16 mouse cellular contexts compared by ENCODE assay signal in the genomic region with DNA sequence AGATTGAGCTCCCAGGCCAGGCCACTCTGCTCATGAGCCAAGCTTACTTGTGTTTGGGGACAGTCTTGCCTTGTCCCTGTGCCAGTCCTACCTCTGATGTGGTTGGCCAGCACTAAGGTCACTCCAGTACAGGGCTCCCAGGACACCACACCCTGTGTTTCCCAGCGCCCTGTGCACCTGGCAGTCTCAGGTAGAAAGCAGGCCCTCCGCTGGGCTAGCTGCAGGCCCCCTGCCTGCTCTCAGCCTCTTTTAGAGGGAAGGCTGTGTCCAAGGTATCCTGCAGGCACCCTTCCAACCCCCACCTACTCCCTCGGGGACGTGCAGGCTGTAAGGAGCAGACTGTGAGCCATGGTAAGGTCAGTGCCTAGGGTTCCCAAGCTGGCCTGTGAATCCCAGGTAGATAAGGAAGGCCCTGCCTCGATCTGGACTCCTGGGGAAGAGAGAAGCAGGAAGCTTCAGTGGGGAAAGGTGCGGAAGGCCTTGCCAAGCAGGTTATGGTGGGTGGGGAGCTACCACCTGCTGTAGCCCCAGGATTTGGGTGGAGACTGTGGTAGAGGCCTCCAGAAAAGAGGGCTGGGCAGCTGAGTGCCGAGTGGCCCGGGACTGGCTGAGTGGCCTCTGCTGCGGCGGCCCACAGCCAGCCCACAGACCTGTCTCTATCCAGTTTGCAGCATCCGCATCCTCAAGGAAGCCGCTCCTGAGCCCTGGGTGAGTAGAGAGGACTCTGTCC. TPM values are rescaled to one million over a fixed set of nuclear protein-coding genes. Genes with fewer than 3 reads are reported as not detected.
DNase-seq lines count a peak whose midpoint lies in the region; ATAC-seq lines count a peak whose summit lies in the region.
"Had no signal": no experiment of that assay in that cellular context is flagged by ENCODE, and none has a peak within 500 bp of the region (broad histone marks: within the 10 kb centered on the region; RNA-seq: fewer than 3 reads in every experiment).

No protein-coding gene starts in this region.

- no peak overlapping the region for H3K4me3 ChIP-seq in heart, embryonic 12.5 days
- no peak overlapping the region for H3K4me3 ChIP-seq in lung, embryonic 16.5 days (ENCODE audit: low read length)
- H3K4me3 ChIP-seq in intestine, embryonic 16.5 days (ENCODE audit: low read length), result peak overlapping the region; percentile 31
- H3K4me3 ChIP-seq in stomach, embryonic 14.5 days (ENCODE audit: low read depth, low read length), result no peak overlapping the region
- H3K4me3 ChIP-seq: left cerebral cortex, adult 2 months; liver, embryonic 13.5 days; midbrain, embryonic 12.5 days had no signal

- 0 out of 2 replicates have a peak, but pooled peaks have one; percentile 10 for ATAC-seq in heart, embryonic 12.5 days (ENCODE audit: insufficient number of reproducible peaks, low FRiP score)
- peak; percentile 69 for ATAC-seq in lung, embryonic 16.5 days (ENCODE audit: low read depth)
- peak; percentile 84 for ATAC-seq in intestine, embryonic 16.5 days
- peak; percentile 76 for ATAC-seq in stomach, embryonic 14.5 days (ENCODE audit: insufficient number of reproducible peaks, insufficient read depth, low FRiP score, low read depth)

- H3K9me3 ChIP-seq in heart, embryonic 12.5 days (replicated peaks), result no peaks in the 10 kb centered on the region
- no peaks in the 10 kb centered on the region for H3K9me3 ChIP-seq in lung, embryonic 16.5 days (ENCODE audit: control insufficient read depth, low read length)
- H3K9me3 ChIP-seq in intestine, embryonic 16.5 days (ENCODE audit: control insufficient read depth, low read length), result no peaks in the 10 kb centered on the region
- H3K9me3 ChIP-seq in stomach, embryonic 14.5 days (ENCODE audit: control insufficient read depth, low read depth, low read length), result no peaks in the 10 kb centered on the region
- H3K9me3 ChIP-seq: liver, embryonic 13.5 days; midbrain, embryonic 12.5 days had no signal

- intact Hi-C loops in heart, postnatal 25 days (cut with DNase I), result loop anchor here (5.0 kb wide), 1 partner anchor 34 kb away; no protein-coding TSS in a partner anchor

- no peak overlapping the region for H3K4me2 ChIP-seq in heart, embryonic 12.5 days
- no peak overlapping the region for H3K4me2 ChIP-seq in lung, embryonic 16.5 days (ENCODE audit: low read depth, low read length)
- peak overlapping the region; percentile 43 for H3K4me2 ChIP-seq in intestine, embryonic 16.5 days (ENCODE audit: low read depth, low read length)
- peak overlapping the region; percentile 26 for H3K4me2 ChIP-seq in stomach, embryonic 14.5 days (replicated peaks; ENCODE audit: low read depth, low read length)
- H3K4me2 ChIP-seq: liver, embryonic 13.5 days; midbrain, embryonic 12.5 days had no signal

- 0 out of 2 replicates have a peak overlapping the region, but pooled peaks have one; percentile 10 for H3K9ac ChIP-seq in heart, embryonic 12.5 days
- H3K9ac ChIP-seq in lung, embryonic 16.5 days (ENCODE audit: low read length), result 0 out of 2 replicates have a peak overlapping the region, but pooled peaks have one; percentile 26
- H3K9ac ChIP-seq in intestine, embryonic 16.5 days (ENCODE audit: low read depth, low read length), result peak overlapping the region; percentile 56
- H3K9ac ChIP-seq in stomach, embryonic 14.5 days (replicated peaks; ENCODE audit: low read depth, low read length), result no peak overlapping the region
- H3K9ac ChIP-seq: liver, embryonic 13.5 days; midbrain, embryonic 12.5 days had no signal

- DNase-seq in heart, postnatal 25 days (ENCODE audit: low spot score), result no peak
- DNase-seq in lung, postnatal 10 days, result no peak
- no peak for DNase-seq in layer of hippocampus, adult 9-10 months (ENCODE audit: low spot score)
- DNase-seq: cerebellum, adult 18-20 months; embryo, embryonic 11 days; gastrocnemius, postnatal 10 days; heart, postnatal 4 days; kidney, postnatal 4 days; liver, embryonic 13.5 days; spleen, adult 18-20 months had no signal

- no peaks in the 10 kb centered on the region for H3K27me3 ChIP-seq in heart, embryonic 12.5 days (replicated peaks)
- no peaks in the 10 kb centered on the region for H3K27me3 ChIP-seq in lung, embryonic 16.5 days (ENCODE audit: control insufficient read depth, insufficient read depth, low read depth, low read length)
- H3K27me3 ChIP-seq in intestine, embryonic 16.5 days (replicated peaks; ENCODE audit: control insufficient read depth, insufficient read depth, low read length), result no peaks in the 10 kb centered on the region
- no peaks in the 10 kb centered on the region for H3K27me3 ChIP-seq in stomach, embryonic 14.5 days (ENCODE audit: control insufficient read depth, insufficient read depth, low read length)
- H3K27me3 ChIP-seq: liver, embryonic 13.5 days; midbrain, embryonic 12.5 days had no signal

- peaks cover 32% of the 10 kb centered on the region for H3K4me1 ChIP-seq in heart, embryonic 12.5 days (replicated peaks)
- H3K4me1 ChIP-seq in lung, embryonic 16.5 days (replicated peaks; ENCODE audit: control insufficient read depth, insufficient read depth, low read length), result peaks cover 31% of the 10 kb centered on the region
- H3K4me1 ChIP-seq in intestine, embryonic 16.5 days (ENCODE audit: control insufficient read depth, insufficient read depth, low read length), result peaks cover 19% of the 10 kb centered on the region
- H3K4me1 ChIP-seq in stomach, embryonic 14.5 days (ENCODE audit: control insufficient read depth, insufficient read depth, low read length), result peaks cover 5% of the 10 kb centered on the region; the same call in 1 of the 2 replicates
- H3K4me1 ChIP-seq: midbrain, embryonic 12.5 days had no signal

- no peak overlapping the region for H3K27ac ChIP-seq in heart, embryonic 12.5 days (ENCODE audit: poor library complexity, severe bottlenecking)
- H3K27ac ChIP-seq in lung, embryonic 16.5 days (ENCODE audit: low read length), result peak overlapping the region; percentile 89
- H3K27ac ChIP-seq in intestine, embryonic 16.5 days (ENCODE audit: low read length), result peak overlapping the region; percentile 91
- H3K27ac ChIP-seq in stomach, embryonic 14.5 days (ENCODE audit: low read length), result peak overlapping the region; percentile 82
- H3K27ac ChIP-seq: left cerebral cortex, adult 2 months; liver, embryonic 13.5 days; midbrain, embryonic 12.5 days had no signal

- no peaks in the 10 kb centered on the region for H3K36me3 ChIP-seq in heart, embryonic 12.5 days
- H3K36me3 ChIP-seq in lung, embryonic 16.5 days (ENCODE audit: control insufficient read depth, insufficient read depth, low read length), result 0 out of 2 replicates have a peak, but pooled peaks cover 1% of the 10 kb centered on the region
- no peaks in the 10 kb centered on the region for H3K36me3 ChIP-seq in intestine, embryonic 16.5 days (ENCODE audit: control insufficient read depth, insufficient read depth, low read length)
- H3K36me3 ChIP-seq in stomach, embryonic 14.5 days (ENCODE audit: control insufficient read depth, insufficient read depth, low read length), result no peaks in the 10 kb centered on the region
- H3K36me3 ChIP-seq: midbrain, embryonic 12.5 days had no signal

- WGBS in heart, embryonic 12.5 days, result 72% methylated on average over 12 of the region's 12 CpGs
- WGBS in lung, embryonic 16.5 days, result 58% methylated on average over 12 of the region's 12 CpGs
- 58% methylated on average over 12 of the region's 12 CpGs for WGBS in intestine, embryonic 16.5 days
- WGBS in stomach, embryonic 14.5 days, result 66% methylated on average over 12 of the region's 12 CpGs

RNA-seq across cellular contexts. Expression of a gene that starts 39.2 kb away (rescaled TPM):
- 1.1 and 1.4 TPM in 2 replicates for polyA plus RNA-seq in heart, embryonic 12.5 days (2016; fragmentation: Nextera tagmentation; extraction: Ambion mirVana)
- 10 to 100 TPM; 40.4 to 40.6 TPM for total RNA-seq in heart, postnatal 25 days (2021)
- polyA plus RNA-seq in lung, embryonic 16.5 days (2015; fragmentation: Nextera tagmentation; extraction: Ambion mirVana), result 2.7 TPM in 2 replicates
- 2.2 and 2.3 TPM in 2 replicates for polyA plus RNA-seq in intestine, embryonic 16.5 days (2015; fragmentation: Nextera tagmentation; extraction: Ambion mirVana)
- 3.4 TPM in 2 replicates for polyA plus RNA-seq in stomach, embryonic 14.5 days (2014; fragmentation: Nextera tagmentation; extraction: Ambion mirVana)

RNA-seq across cellular contexts. Expression of a gene that starts 41.6 kb away (rescaled TPM):
- 21.8 and 23.0 TPM in 2 replicates for polyA plus RNA-seq in heart, embryonic 12.5 days (2016; fragmentation: Nextera tagmentation; extraction: Ambion mirVana)
- 10 to 100 TPM; 10.5 to 11.1 TPM for total RNA-seq in heart, postnatal 25 days (2021)
- polyA plus RNA-seq in lung, embryonic 16.5 days (2015; fragmentation: Nextera tagmentation; extraction: Ambion mirVana), result 22.1 and 32.4 TPM in 2 replicates
- polyA plus RNA-seq in intestine, embryonic 16.5 days (2015; fragmentation: Nextera tagmentation; extraction: Ambion mirVana), result 20.2 and 21.8 TPM in 2 replicates
- 26.5 and 29.9 TPM in 2 replicates for polyA plus RNA-seq in stomach, embryonic 14.5 days (2014; fragmentation: Nextera tagmentation; extraction: Ambion mirVana)

RNA-seq across cellular contexts. Expression of a gene that starts 56.6 kb away (rescaled TPM):
- polyA plus RNA-seq in heart, embryonic 12.5 days (2016; fragmentation: Nextera tagmentation; extraction: Ambion mirVana), result 301 and 344 TPM in 2 replicates
- total RNA-seq in heart, postnatal 25 days (2021), result 100 to 1,000 TPM; 359 to 375 TPM
- 615 and 635 TPM in 2 replicates for polyA plus RNA-seq in lung, embryonic 16.5 days (2015; fragmentation: Nextera tagmentation; extraction: Ambion mirVana)
- polyA plus RNA-seq in intestine, embryonic 16.5 days (2015; fragmentation: Nextera tagmentation; extraction: Ambion mirVana), result 591 and 604 TPM in 2 replicates
- 797 and 911 TPM in 2 replicates for polyA plus RNA-seq in stomach, embryonic 14.5 days (2014; fragmentation: Nextera tagmentation; extraction: Ambion mirVana)

Comparison
In these comparisons a context has a peak if more than half of its experiments do, and no peak if none do; other contexts are left out.
1. ATAC-seq: peak in every context shown above with its lines; median percentile 84 in intestine, embryonic 16.5 days; 76 in stomach, embryonic 14.5 days; 69 in lung, embryonic 16.5 days; 10 in heart, embryonic 12.5 days.
2. H3K4me2 ChIP-seq: peak in intestine, embryonic 16.5 days (single experiment) and stomach, embryonic 14.5 days (single experiment); none in heart, embryonic 12.5 days (single experiment) and lung, embryonic 16.5 days (single experiment).